Mouse (Mus musculus) liver, embryonic 14.5 days (tissue): ENCODE measurements around the gene Snx20. TPM values are rescaled to one million over a fixed set of nuclear protein-coding genes. Genes with fewer than 3 reads are reported as not detected.
A peak's percentile ranks its signal among the peaks of the same experiment; 100 is the strongest.

Source experiments
- ATAC-seq: fragments of 200-750 bp; cut with Nextera tagmentation; 2 replicates; pipeline ENCODE4 v1.8.0; 2017; ENCODE audit warnings: moderate number of reproducible peaks, mild to moderate bottlenecking, moderate library complexity; ENCODE audit not compliant: insufficient read depth
- DNase-seq, 3 experiments: peaks; one replicate each; pipeline ENCODE4 v3.0.0-alpha.2; 2012 to 2013; ENCODE audit warnings: low read depth in 3 of 3, low spot score in 3 of 3
- H3K27ac ChIP-seq: fragments of 300-500 bp; sonication (generic); 2 replicates; pipeline ENCODE4 v1.5.1; 2014; ENCODE audit warnings: moderate library complexity, mild to moderate bottlenecking, control low read depth, inconsistent platforms
- H3K27me3 ChIP-seq: fragments of 300-500 bp; sonication (generic); 2 replicates; pipeline ENCODE4 v1.6.1; 2014; ENCODE audit warnings: mild to moderate bottlenecking, low read length, moderate library complexity; ENCODE audit not compliant: control insufficient read depth, insufficient read depth
- H3K36me3 ChIP-seq: fragments of 300-500 bp; sonication (generic); replicated peaks from 2 replicates; pipeline ENCODE4 v1.6.1; 2014; ENCODE audit warnings: low read depth; ENCODE audit not compliant: control insufficient read depth, insufficient read depth
- H3K4me1 ChIP-seq, 2 experiments: fragments of 200-500 bp in 1 of 2; fragments of 300-500 bp in 1 of 2; sonication (generic) in 1 of 2; replicated peaks; 2 replicates each; pipeline ENCODE4 v1.6.1; 2012 to 2014; ENCODE audit warnings: antibody characterized with exemption in 1 of 2, inconsistent platforms in 1 of 2, low read length in 1 of 2; ENCODE audit not compliant: control insufficient read depth in 2 of 2, insufficient read depth in 2 of 2
- H3K4me2 ChIP-seq: fragments of 300-500 bp; sonication (generic); 2 replicates; pipeline ENCODE4 v1.6.1; 2014; ENCODE audit warnings: low read depth, mild to moderate bottlenecking, control low read depth, moderate library complexity
- H3K4me3 ChIP-seq, 2 experiments: fragments of 200-500 bp in 1 of 2; fragments of 300-500 bp in 1 of 2; sonication (generic) in 1 of 2; 2 replicates each; pipeline ENCODE4 v1.5.1; 2012 to 2014; ENCODE audit warnings: low read depth in 2 of 2, low read length in 2 of 2, mild to moderate bottlenecking in 2 of 2, control low read depth in 1 of 2, inconsistent platforms in 1 of 2, moderate library complexity in 1 of 2; ENCODE audit not compliant: insufficient read depth in 1 of 2
- H3K9ac ChIP-seq: fragments of 300-500 bp; sonication (generic); replicated peaks from 2 replicates; pipeline ENCODE4 v1.6.1; 2014; ENCODE audit warnings: mild to moderate bottlenecking, control low read depth, moderate library complexity
- H3K9me3 ChIP-seq: fragments of 300-500 bp; sonication (generic); 2 replicates; pipeline ENCODE4 v1.6.1; 2016; ENCODE audit warnings: low read length, mixed read lengths; ENCODE audit not compliant: control insufficient read depth
- CTCF ChIP-seq: IDR thresholded peaks from 2 replicates; pipeline ENCODE4 v1.5.1; 2016; ENCODE audit warnings: antibody characterized with exemption, low read depth, control low read depth
- EP300 ChIP-seq: IDR thresholded peaks from 2 replicates; pipeline ENCODE4 v1.6.1; 2016; ENCODE audit warnings: antibody characterized with exemption, low read depth
- WGBS: fragments of 180-500 bp; shearing (Covaris S2); extraction: QIAGEN DNeasy Blood & Tissue Kit; methylation state at CpG from one replicate; pipeline ENCODE4 v1.1.7; 2014; ENCODE audit not compliant: insufficient replicate concordance; 5-methylcytosine and 5-hydroxymethylcytosine counted together
- polyA plus RNA-seq, 2 experiments: library from polyadenylated mRNA; depleted of rRNA in 1 of 2; stranded (reverse) in 1 of 2; unstranded in 1 of 2; fragments of >200 nt; fragmentation: Nextera tagmentation in 1 of 2; extraction: Ambion mirVana in 1 of 2; gene quantifications; 2 replicates each; pipeline versions ENCODE4 v1.2.1 to v1.2.3; 2012 to 2014

Gene Snx20
- polyA plus RNA-seq, 2 experiments: 2.5 to 3.0 TPM

- 57% methylated on average over 14 of the region's 14 CpGs for WGBS
- Histone ChIP-seq H3K9ac (no peak overlapping the region), H3K4me3 (no peak overlapping the region)
Observed at GRCm38 (mm10) chr8:88628001-88628774, 7.7 kb downstream of the Snx20 start.

GRCm38 (mm10) chr8:88627265-88627991 lies 8.5 kb downstream of the Snx20 start:
- Histone ChIP-seq H3K4me2 (peak overlapping the region; percentile 42), H3K9ac (no peak overlapping the region)
- 1% methylated on average over 96 of the region's 105 CpGs for WGBS

More at GRCm38 (mm10) chr8:88628001-88628774, 7.7 kb downstream of the Snx20 start:
- Histone ChIP-seq H3K27me3 (peaks cover 14% of the 10 kb centered on the region), H3K27ac (no peak overlapping the region), H3K4me2 (peak overlapping the region; percentile 42), H3K4me1 (no peaks in the 10 kb centered on the region), H3K9me3 (no peaks in the 10 kb centered on the region), H3K36me3 (no peaks in the 10 kb centered on the region)
- ATAC-seq (no peak), DNase-seq (no peak)
- no peak for TF ChIP-seq EP300
- no peak for TF ChIP-seq CTCF

DNA sequence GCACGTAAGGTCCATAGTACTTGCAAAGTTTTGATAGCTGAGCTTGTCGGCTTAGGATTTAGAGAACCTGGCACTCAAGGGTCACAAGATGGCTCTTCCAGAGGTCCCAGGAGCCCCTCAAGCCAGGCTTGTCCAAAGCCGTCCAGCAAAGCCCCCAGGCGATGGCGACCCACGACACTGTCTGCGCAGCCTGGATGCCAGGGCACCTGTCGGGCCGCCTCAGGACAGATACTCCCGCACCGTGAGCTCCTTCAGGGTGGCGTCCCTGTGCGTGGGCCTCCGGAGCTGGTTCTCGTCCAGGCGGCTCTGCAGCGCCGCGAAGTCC lies 9.0 kb downstream of the Snx20 start:
- Histone ChIP-seq H3K4me3 (peak overlapping the region in 1 of 2 experiments; percentile 12; a peak in 2 of 4 replicates), H3K9ac (no peak overlapping the region), H3K36me3 (no peaks in the 10 kb centered on the region), H3K4me2 (peak overlapping the region; percentile 42), H3K27ac (no peak overlapping the region), H3K27me3 (peaks cover 14% of the 10 kb centered on the region), H3K4me1 (no peaks in the 10 kb centered on the region), H3K9me3 (no peaks in the 10 kb centered on the region)
- TF ChIP-seq EP300 (no peak), CTCF (no peak)
- 17% methylated on average over 19 of the region's 19 CpGs for WGBS
- ATAC-seq: no peak
- DNase-seq: no peak

More at GRCm38 (mm10) chr8:88627265-88627991, 8.5 kb downstream of the Snx20 start:
- no peak for TF ChIP-seq EP300
- TF ChIP-seq CTCF: no peak
- H3K4me1 ChIP-seq: no peaks in the 10 kb centered on the region
- peak in 1 of 3 experiments; percentile 18 for DNase-seq
- H3K9me3 ChIP-seq: no peaks in the 10 kb centered on the region
- peak; percentile 60 for ATAC-seq
- H3K27ac ChIP-seq: no peak overlapping the region
- no peaks in the 10 kb centered on the region for H3K36me3 ChIP-seq
- peak overlapping the region; percentile 12; a peak in 3 of 4 replicates for H3K4me3 ChIP-seq
- H3K27me3 ChIP-seq: peaks cover 14% of the 10 kb centered on the region

DNA sequence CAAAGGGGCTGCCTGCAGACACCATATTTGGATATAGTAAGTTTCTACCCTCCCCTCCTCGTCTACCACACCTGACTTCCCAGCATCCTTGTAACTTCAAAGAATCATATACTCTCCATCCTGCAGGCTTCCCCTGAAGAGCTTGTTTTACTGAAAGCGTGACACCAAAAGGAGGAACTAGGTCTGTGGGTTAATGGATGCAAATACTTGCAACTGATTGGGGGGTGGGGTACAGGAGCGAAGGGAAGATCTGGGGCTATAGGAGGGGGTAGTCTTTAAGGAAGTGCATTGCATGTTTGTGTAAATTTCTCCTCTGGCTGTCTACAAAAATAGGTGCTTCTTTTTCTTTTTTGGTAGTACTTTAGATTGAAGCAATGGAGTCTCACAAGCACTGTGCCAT lies 9.5 kb downstream of the Snx20 start:
- Histone ChIP-seq H3K27me3 (peaks cover 14% of the 10 kb centered on the region), H3K36me3 (no peaks in the 10 kb centered on the region), H3K4me3 (no peak overlapping the region), H3K9ac (no peak overlapping the region), H3K9me3 (no peaks in the 10 kb centered on the region), H3K4me2 (no peak overlapping the region), H3K4me1 (no peaks in the 10 kb centered on the region), H3K27ac (no peak overlapping the region)
- ATAC-seq (no peak), DNase-seq (no peak)
- WGBS: 17% methylated on average over 3 of the region's 3 CpGs
- no peak for TF ChIP-seq EP300
- TF ChIP-seq CTCF: no peak

DNA sequence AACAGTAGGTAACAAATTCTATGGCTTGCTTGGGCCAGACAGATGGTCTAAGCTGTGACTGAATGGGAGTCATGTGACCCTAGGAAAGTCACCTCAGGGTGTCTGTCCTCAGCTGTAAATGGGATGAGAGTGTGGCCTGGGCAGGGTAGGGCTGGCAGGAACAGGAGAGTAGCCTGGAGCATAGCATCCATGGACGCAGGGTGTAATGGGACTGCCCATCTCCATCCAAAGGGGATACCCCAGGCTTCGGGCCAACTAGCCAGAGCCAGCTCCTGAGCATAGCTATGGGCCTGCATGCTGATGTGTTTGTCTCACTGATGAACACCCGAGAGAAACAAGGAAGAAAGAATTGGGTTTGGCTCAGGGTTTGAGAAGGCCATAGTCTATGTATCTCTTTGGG lies 11.7 kb downstream of the Snx20 start:
- DNase-seq: no peak
- WGBS: 45% methylated on average over 3 of the region's 3 CpGs
- H3K27ac ChIP-seq: no peak overlapping the region
- H3K27me3 ChIP-seq: peaks cover 14% of the 10 kb centered on the region
- H3K4me2 ChIP-seq: no peak overlapping the region
- no peaks in the 10 kb centered on the region for H3K4me1 ChIP-seq
- H3K4me3 ChIP-seq: no peak overlapping the region
- H3K36me3 ChIP-seq: no peaks in the 10 kb centered on the region
- ATAC-seq: no peak
- no peak for TF ChIP-seq CTCF
- no peak for TF ChIP-seq EP300
- H3K9ac ChIP-seq: no peak overlapping the region
- no peaks in the 10 kb centered on the region for H3K9me3 ChIP-seq
